Mouse (Mus musculus) layer of hippocampus, postnatal 14 days (tissue): ENCODE measurements around the gene Map2k2. TPM values are rescaled to one million over a fixed set of nuclear protein-coding genes. Genes with fewer than 3 reads are reported as not detected.

Experiments
- DNase-seq, 2 experiments: peaks; one replicate each; pipeline ENCODE4 v3.0.0; 2021 to 2022; ENCODE audit warnings: low spot score in 2 of 2, mixed read lengths in 1 of 2
- total RNA-seq, 2 experiments: library from RNA; stranded (reverse); gene quantifications; 2 replicates each; pipeline ENCODE4 v1.2.3; 2021

The Map2k2 gene
- total RNA-seq, 2 experiments from 2014 or later: 132 to 134 TPM

DNA sequence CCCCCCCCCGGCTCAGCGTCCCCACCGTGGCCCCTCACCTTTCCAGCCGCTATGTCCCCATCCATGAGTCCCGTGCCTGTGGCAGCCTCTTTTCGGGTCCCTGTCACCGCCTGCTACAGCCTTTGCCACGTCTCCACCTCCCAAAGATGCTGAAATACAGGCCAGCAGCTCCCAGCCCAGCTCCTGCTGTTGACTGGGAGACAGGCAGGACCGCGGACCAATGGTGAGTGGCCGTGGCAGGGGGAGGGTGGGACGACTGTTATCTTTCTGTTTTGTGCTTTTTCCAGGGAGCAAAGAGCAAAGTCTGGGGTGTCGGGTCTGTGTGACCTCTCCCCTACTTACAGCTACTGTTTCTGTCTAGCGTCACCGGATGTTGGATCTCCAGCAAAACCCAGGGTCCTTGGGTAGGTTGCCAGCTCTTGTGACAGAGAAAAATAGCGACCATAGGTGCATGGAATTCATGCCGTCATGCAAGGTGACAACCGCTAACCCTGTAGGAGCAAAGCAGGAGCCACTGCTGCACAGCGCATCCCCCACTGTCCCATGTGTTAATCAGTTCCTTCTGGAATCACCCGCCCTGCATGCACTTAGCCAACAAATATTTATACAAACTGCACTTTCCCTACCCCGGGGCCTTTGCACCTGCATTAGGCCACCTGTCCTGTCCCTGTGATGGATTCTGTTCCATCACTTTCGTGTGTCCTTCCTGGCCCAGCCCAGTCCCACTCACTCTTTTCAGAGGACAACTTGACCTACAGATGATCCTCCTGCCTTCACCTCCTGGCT lies 13.1 kb upstream of the Map2k2 start:
- no peak for DNase-seq

DNA sequence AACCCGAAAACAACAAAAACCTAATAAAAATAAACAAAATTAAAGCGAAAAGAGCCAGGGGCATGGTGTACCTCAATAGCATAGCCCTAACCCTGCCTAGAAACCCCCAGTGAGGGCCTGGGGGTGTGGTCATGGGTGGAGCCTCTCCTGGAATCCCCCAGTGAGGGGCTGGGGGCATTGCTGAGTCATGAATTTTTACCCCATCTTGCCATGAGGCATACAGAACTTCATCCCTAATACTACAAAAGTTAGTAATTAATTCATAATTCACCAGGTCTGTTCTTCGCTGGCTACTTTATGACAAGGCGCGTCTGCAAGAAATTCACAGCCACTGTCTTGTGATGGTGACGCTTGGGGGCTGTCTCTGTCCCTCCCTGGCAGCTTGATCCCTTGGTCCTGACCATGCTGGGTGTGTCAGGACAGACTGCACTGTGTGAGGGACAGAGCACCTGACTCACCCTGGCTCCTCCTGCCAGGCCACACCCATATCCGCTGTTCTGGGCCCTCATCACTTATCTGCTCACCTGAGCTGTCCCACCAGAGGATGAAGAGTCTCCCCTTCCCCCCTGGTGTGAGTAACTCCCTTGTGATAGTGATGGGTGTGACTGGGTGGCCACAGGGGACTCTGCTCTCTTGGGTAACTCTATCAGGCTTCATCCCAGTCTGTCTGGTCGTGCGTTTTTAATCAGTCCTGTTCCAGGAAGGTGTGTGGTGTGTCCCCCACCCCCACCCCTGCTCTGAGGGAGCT lies 10.6 kb upstream of the Map2k2 start:
- DNase-seq: no peak

DNA sequence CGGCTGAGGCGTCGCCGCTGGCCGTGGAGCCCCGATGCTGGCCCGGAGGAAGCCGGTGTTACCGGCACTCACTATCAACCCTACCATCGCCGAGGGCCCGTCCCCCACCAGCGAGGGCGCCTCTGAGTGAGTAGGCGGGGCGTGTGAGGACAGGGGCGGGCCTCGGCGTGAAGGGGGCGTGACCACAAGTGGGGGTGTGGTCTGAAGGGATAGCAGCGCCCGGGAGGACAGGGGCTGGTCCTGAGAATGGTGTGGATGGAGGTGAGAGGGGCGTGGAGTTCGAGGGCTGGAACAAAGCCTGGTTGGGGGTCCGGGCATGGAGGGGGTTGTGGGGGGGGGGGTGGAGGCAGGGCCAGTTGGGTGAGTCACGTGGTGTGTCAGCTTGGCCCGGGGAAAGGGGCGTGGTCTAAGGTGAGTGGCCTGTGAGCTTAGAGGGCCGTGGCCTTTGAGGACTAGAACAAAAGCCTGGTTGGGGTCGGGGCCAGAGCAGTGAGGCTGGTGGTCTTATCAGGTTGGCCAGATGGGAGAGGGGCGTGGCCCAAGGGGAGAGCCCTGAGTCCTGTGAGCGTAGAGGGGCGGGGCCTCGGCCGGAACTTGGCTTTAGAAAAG lies 502 bp downstream of the Map2k2 start:
- DNase-seq: peak; percentile 85 to 86

DNA sequence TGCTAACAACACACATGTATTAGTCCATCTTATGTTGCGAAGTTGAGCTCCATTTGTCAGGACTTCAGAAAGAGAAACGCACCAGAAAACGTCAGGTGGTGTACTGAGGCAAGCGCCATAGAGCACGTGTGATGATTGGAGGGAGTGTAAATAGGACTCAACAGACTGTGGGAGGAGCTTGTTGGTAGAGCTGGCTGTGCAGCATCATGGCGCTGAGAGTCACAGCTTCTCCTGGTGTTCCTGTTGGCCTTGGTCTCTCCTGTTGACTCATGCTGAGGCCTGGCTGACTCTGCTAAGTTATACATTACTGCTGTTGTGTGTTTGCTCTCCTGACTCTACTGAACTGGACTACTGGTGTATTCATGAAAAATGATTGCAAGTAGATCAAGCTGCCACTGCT lies 7.2 kb downstream of the Map2k2 start:
- DNase-seq: no peak

DNA sequence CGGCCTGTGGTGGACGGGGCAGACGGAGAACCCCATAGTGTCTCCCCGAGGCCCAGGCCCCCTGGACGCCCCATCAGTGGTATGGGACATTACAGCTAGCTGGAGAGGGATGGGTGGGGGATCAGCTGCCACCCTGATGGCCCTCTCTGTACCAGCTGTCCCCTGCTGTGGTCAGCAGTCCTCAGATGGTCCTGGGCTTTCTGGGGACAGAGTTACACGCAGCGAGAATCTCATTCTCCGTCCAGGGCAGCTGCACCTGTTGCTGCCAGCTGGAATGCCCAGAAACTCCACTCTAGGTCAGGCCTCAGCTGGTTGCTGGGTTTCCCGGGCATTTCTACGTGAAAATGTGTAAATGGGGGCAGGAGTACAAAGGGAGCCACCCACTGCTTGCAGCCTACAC lies 13.9 kb downstream of the Map2k2 start:
- no peak for DNase-seq

DNA sequence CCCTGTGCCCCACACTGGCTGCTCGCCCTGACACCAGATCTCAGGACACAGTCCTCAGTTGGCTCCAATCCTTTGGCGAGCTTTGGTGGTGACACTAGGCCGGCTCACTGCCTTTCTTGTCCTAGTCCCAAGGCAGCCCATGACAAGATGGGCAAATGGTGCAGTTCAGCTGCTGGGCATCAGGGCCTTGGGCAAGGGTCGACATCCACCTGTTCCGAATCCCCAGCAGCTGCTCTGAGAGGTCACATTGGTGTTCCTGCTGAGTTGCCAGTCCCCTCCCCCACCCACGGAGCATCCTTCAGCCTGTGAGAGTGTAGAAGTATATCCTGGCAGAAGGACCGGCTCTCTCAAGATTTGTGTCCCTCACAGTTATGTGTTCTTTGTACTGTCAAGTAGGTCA lies 14.9 kb downstream of the Map2k2 start:
- no peak for DNase-seq

DNA sequence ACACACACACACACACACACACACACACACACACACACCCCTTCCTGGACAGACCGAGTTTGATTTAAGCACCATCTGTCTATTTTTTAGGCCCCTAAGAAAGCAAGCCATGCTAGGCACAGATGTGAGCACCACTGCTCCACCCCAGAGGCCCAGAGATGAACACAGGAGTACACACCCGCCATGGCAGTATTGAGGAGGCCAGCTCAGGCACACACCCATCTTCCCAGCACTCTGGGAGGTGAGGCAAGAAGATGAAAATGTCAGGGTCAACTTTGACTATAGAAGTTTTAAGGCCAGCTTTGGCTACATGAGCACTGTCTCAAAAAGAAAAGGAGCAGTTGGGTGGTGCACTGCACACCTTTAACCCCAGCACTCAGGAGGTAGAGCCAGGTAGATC lies 17.2 kb downstream of the Map2k2 start:
- DNase-seq: no peak

DNA sequence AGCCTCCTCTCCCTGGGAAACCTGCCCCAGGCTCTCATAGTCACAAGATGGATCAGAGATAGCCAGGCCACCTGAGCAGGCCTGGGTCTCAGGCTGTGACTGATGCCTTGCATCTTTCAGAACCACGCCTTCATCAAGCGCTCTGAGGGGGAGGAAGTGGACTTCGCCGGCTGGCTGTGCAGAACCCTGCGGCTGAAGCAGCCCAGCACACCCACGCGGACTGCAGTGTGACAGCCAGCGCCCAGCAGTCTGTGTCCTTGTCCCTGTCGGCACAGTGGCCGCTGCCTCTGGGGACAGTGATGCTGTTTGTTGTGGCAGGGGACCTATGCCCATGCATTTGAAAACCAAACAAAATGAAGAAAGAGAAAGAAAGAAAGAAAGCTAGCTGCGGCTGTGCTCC lies 17.8 kb downstream of the Map2k2 start:
- DNase-seq: no peak

DNA sequence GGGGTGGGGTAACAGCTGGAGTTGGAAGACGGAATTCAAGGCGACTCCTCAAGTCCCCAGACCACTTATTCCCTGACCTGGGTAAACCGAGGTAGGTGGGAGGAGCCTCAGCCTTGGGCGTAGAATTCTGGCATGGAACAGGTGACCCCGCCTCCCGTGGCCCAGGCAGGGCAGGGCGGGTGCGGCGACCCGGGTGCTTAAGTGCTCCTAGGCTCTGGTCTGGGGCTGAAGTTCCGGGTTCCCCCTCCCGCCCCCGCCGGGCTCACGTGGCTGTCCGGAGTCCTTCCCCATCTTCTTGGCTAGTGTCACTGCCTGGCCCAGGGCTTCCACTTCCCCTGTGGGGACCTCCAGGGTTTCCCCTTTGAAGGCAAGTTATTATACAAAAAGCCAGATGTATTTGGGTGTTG lies 28.5 kb downstream of the Map2k2 start:
- DNase-seq: no peak

DNA sequence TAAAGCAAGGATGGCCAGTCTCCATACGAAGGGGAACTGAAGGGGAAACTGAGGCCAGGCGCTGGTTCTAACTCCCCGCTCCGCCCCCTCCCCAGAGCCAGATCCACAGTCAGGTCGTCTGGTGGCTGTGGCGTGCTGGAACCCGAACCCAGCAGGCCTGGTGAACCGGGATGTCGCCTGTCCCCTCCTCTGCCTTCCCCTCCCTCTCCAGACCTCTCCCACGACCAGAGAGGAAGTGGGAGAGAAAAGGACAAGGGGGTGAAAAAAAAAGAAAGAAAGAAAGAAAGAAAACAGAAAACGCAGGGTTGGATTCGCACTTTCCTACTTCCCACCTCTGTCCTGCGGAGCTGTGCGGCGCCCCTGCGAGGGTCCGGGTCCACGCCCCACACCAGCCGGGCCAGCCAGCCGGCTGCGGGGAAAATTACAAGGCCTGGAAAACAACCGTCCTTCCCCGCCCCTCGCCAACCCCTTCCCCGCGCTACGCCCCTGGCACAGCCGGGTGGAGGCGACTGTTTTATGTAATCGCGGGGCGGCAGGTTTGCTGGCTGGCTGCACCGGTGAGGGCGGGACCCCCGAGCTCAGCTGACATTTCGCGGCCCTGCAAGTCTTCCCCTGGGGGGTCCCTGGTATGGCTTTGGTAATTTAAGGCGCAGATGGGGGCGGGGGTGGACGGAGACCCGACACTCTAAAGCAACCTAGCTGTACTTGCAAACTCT lies 29.4 kb downstream of the Map2k2 start, which contains the start of gene Zbtb7a:
Zbtb7a (plus strand) TSS at position 255 of the 716 bp plus-strand sequence.
- DNase-seq: no peak

DNA sequence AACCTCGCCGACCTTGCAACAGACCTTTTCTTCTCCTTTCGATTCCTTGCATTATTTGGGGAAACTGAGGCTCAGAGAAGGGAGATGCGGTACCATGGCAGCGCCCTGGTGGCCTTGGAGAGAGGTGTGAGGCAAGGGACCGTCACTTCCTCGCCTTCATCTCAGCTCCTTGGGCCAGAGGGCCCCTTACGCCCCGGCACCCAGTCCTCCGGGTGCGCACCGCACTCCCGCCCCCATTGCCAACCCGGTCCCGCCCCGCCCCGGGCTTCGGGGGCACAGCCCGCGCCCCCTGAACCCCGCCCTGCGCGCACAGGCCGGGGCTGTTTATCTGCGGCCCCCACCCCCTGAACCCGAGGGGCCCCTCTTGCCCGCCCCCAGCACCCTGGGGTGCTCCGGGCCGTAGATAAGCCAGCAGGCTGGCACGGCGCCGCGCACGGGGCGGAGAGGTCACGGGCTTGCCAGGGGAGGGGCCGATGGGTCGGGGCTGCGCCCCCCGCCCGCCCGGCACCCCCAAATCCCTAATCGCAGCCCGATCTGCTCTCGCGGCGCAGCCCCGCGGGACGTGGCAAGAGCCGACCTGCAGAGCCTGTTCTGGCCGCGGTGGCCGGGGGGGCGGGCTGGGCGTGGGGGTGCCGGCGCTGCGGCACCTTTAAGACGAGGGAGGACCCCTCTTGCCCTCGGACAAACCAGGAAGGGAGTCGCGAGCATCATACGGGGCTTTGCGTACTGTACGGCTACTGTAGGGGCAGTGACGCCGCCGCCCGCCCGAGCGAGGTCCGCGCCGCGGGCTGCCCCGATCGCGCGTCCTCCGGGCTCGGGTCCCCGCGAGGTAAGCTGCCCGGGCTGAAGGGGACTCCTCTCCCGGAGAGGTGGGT lies 30.4 kb downstream of the Map2k2 start:
- peak; percentile 72 for DNase-seq

DNA sequence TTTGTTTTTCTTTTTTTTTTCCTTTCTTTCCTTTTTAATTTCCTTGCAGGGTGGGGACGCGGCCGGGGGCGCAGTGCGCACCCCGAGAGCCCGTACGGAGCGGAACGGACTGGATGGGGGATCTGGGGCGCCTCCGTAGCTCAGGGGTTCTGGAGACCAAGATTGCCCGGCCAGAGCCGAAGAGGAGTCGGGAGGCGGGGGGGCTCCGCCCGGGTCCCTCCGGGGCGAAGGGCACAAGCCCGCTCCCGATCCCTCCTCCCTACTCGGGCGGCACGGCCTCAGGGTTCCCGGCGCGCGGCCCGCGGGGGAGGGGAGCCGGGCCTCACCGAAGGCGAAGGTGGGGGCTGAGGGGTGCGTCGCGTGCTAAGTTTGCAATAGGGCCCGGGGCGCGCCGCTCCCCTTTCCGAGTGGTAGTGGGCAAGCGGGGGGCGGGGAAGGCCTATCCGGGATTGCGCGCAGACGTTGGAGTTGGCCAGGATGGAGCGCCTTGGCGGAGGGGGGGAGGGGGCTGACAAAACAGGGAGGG lies 31.1 kb downstream of the Map2k2 start:
- peak in 1 of 2 experiments; percentile 83 for DNase-seq

DNA sequence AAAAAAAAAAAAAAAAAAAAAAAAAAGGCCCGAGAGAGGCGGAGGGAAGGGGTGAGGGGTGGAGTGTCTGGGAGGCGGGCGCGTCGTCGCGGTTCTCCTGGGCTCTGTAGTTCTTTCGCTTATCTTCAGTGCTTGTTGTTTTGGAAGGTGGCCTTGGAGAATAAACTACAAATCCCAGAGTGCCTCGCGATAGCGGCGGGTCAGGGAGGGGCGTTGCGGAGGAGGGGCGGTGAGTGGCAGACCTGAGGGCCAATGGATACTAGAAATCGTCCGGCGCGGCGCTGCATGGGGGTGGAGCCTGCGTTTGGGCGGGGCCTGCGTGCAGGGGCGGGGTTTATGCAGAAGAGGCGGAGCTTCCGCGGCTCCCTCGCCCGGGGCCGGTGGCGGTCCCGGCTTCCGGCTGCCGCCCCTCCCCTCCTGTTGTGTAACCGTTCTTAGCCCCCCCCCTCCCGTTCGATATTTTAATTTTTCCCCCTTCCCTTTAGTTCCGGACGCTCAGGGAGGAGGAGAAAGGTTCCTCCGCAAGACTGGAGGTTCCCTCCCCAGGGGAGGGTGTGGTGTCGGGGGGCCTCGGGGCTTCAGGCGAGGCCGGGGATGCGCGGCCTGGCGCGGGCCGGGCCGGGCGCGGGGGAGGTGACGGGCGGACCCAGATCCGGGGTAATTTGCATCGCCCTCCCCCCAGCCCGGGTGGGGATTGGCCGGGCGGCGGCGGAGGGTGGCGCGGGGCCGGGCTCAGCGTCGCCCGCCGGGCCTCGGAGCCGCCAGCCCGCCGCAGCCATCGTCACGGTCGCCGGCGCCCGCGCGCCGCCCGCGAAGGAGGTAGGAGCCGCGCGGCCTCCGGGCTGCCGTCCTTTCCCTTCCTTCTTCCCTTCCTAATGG lies 31.8 kb downstream of the Map2k2 start:
- DNase-seq: peak; percentile 100

DNA sequence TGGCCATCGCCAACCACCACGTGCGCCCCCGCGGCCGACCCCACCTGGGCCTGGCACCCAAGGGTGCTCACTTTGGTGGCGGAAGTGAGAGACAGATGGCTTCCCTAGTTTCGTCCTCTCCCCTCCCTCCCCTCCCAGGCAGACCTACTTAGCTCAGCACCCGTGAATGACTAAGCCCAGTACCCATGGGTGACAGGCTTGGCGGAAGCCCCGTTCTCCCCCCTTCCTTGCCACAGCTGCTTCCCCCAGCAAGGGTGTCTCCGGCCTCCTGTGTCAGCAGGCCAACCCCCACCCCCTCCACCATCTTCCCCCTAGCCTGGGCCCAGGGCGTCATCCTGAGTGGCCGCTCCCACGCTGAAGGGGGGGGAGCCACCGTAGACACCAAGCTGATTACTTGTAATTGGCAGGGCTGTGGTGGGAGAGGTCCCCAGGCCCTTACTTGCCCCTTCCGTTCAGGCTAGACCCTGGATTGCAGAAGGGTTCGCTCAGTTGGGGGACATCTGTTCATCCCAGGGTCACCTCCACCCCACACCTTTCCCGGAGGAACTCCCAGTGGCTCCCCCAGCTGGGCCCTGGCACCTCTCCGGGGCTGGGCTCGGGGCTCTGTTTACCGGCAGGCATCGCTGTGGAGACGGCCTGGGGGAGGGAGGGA lies 32.5 kb downstream of the Map2k2 start:
- peak; percentile 52 for DNase-seq

DNA sequence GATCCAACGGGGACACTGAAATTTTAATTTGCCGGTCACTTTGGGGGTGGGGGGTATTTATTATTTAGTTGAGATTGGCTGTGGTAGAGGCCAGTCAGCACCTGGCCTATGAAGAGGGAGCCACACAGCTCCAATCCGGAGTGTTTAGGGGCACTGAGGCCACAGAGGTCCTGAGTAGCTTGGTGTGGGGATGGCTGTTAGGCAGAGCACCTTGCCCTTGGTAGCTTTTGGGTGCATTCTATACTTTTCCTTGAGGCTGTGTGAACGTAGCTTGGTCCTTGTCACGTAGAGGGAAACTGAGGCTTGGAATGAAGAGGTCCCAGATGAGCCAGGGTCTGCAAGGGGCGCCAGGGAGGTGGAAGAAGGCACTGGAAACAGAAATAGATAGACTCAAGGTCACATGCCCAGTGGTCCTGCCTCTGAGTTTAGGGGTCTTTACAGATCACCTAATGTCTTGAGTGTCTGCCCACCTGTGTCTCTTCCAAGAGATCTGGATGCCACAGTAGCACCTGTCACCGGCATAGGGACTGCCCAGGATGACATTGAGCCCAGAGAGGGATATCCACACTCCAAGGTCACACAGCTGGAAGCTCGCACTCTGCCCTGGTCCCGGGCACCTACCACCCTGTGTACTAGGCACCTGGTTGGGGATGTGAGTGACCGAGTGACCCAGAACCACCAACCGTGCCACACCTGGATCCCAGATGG lies 33.3 kb downstream of the Map2k2 start:
- no peak for DNase-seq

DNA sequence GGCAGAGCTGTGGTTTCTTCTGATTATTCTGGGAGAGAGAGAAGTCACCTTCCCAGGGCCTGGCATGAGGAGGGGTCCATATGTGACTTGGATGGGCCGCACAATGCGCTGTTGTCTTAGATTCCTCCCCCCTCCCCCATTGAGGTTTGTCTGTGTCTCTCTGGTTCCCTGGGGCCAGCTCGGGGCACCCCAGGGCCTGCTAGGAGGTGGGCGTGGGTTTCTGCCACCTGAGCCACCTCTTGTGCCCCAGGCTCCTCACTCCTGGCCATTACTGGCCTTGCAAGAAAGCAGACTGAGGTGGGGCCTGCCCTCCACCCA lies 33.8 kb downstream of the Map2k2 start:
- no peak for DNase-seq

DNA sequence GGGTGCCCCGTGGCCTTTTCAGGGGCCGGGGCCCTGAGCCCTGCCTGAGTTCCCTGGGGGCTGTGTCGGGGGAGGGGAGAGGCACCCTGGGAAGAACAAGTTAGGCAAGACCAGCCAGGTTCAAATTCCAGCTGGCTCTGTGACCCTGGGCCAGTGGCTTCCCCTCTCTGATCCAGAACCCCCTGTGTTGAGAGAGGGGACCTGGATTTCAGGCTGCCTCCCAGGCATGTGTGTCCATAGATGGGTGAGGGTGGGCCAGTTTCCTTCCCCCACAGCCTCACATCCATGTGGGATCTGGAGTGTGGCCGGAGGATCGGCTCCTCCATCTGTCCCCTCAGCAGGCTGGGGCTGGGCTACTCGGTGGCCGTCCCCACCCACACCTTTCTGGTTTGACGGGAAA lies 34.3 kb downstream of the Map2k2 start:
- no peak for DNase-seq
